Mouse (Mus musculus) cortical plate, adult 2 months (tissue): ENCODE data around the gene Pdia3.
"Not testable (repeated sequence)": the region's sequence is repeated elsewhere in the genome, so short reads cannot be mapped to it uniquely, and the experiment has no call there.

ENCODE experiments used
- CTCF ChIP-seq: fragments of 200-500 bp; IDR thresholded peaks from 2 replicates; pipeline ENCODE4 v1.5.1; 2011; ENCODE audit warnings: mild to moderate bottlenecking, control low read depth, low read length; ENCODE audit not compliant: insufficient read depth; ENCODE audit errors: extremely low read depth
- POLR2A ChIP-seq: fragments of 200-500 bp; IDR thresholded peaks from 2 replicates; pipeline ENCODE4 v1.6.1; 2011; ENCODE audit warnings: mild to moderate bottlenecking, low read length, control low read depth; ENCODE audit not compliant: insufficient read depth; ENCODE audit errors: extremely low read depth

DNA sequence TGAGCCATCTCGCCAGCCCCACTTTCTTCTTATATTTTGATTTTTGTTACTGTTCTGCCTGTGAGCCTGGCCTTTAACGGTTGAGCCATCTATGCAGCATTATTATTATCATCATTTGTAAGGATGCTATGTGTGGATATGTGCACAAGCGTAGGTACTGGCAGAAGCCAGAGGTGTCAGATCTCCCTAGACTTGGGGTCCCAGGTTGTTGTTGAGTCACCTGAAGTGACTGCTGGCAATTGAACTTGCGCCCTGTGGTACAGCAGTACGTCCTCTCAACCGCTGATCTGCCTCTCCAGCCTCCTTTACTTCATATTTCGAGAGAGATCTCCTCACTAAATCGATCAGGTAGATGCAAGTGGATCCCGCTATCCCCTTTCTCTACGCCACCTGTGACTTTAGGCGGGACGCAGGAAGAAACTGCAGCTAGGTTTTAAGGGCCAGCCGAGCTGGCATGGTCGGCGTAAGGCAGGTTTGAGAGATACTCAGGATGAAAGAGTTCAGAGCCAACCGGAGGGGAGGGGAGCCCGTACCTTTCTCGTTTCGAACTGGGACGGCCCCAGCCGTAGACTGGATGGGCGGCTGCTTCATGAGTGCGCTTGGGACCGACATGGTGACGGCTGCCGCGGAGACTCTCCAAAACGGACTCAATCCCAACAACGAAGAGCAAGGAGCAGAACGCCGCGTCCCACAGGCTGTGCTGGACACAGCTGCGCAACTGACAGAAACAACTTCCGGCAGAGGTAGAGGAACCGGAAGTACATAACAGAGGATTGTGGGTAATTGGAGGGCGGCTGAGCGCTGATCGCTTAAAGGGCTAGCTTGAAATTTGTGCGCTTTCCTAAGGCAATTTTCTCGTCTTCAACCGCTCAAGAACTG is 60.0 kb downstream of the Pdia3 start, which contains the start of gene Mfap1b:
- TF ChIP-seq CTCF = not testable (repeated sequence)
- TF ChIP-seq POLR2A = peak; percentile 91
